Mouse (Mus musculus) heart, embryonic 12.5 days (tissue): ENCODE results near the gene Etfb. TPM values are rescaled to one million over a fixed set of nuclear protein-coding genes. Genes with fewer than 3 reads are reported as not detected.
A peak's percentile ranks its signal among the peaks of the same experiment; 100 is the strongest.

ENCODE experiments used
- ATAC-seq: fragments of 200-750 bp; cut with Nextera tagmentation; 2 replicates; pipeline ENCODE4 v1.8.0; 2017; ENCODE audit warnings: moderate TSS enrichment, moderate library complexity; ENCODE audit not compliant: insufficient number of reproducible peaks, low FRiP score
- H3K27ac ChIP-seq: fragments of 300-500 bp; sonication (generic); 2 replicates; pipeline ENCODE4 v1.5.1; 2016; ENCODE audit warnings: mild to moderate bottlenecking, moderate library complexity; ENCODE audit not compliant: poor library complexity, severe bottlenecking
- H3K27me3 ChIP-seq: fragments of 300-500 bp; sonication (generic); replicated peaks from 2 replicates; pipeline ENCODE4 v1.6.1; 2016; ENCODE audit warnings: mild to moderate bottlenecking, moderate library complexity
- H3K36me3 ChIP-seq: fragments of 300-500 bp; sonication (generic); 2 replicates; pipeline ENCODE4 v1.6.1; 2016; ENCODE audit warnings: mild to moderate bottlenecking, moderate library complexity
- H3K4me1 ChIP-seq: fragments of 300-500 bp; sonication (generic); replicated peaks from 2 replicates; pipeline ENCODE4 v1.6.1; 2016; ENCODE audit warnings: mild to moderate bottlenecking
- H3K4me2 ChIP-seq: fragments of 300-500 bp; sonication (generic); 2 replicates; pipeline ENCODE4 v1.6.1; 2016; ENCODE audit warnings: mild to moderate bottlenecking, moderate library complexity
- H3K4me3 ChIP-seq: fragments of 300-500 bp; sonication (generic); 2 replicates; pipeline ENCODE4 v1.5.1; 2016; ENCODE audit warnings: mild to moderate bottlenecking
- H3K9ac ChIP-seq: fragments of 300-500 bp; sonication (generic); 2 replicates; pipeline ENCODE4 v1.6.1; 2016; ENCODE audit warnings: mild to moderate bottlenecking, moderate library complexity
- H3K9me3 ChIP-seq: fragments of 300-500 bp; sonication (generic); replicated peaks from 2 replicates; pipeline ENCODE4 v1.6.1; 2016; ENCODE audit warnings: mild to moderate bottlenecking, moderate library complexity
- WGBS: fragments of 180-500 bp; shearing (Covaris S2); methylation state at CpG from one replicate; pipeline ENCODE4 v1.1.7; 2016; 5-methylcytosine and 5-hydroxymethylcytosine counted together
- polyA plus RNA-seq: library from polyadenylated mRNA; unstranded; fragments of >200 nt; fragmentation: Nextera tagmentation; extraction: Ambion mirVana; gene quantifications from 2 replicates; pipeline ENCODE4 v1.2.1, GENCODE M21; 2016

Gene Etfb
- polyA plus RNA-seq, 1 experiment from 2014 or later: 473 TPM

DNA sequence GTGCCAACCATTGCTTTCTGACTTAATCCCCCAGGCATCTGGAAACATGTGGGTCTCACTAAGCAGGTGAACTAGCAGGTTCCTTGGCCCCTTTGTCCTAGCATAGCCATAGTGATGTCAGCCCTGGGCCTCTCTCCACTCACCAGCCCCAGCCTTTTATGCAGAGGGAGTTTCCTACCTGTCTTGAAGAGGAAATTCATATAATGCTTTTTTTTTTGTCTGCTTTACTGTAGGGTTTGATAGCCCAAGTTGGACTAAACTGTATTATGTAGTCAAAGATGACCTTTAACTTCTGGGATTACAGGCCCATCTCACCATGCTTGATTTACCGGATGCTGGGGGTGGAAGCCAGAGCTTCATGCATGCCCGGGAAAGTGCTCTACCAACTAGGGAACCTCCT, 5.9 kb downstream of the Etfb start:
- 90% methylated on average over 2 of the region's 2 CpGs for WGBS
- peak overlapping the region; percentile 42; the same call in 1 of the 2 replicates for H3K27ac ChIP-seq
- H3K4me1 ChIP-seq: peaks cover 45% of the 10 kb centered on the region
- no peak overlapping the region for H3K4me3 ChIP-seq
- H3K9ac ChIP-seq: no peak overlapping the region
- no peak overlapping the region for H3K4me2 ChIP-seq
- no peaks in the 10 kb centered on the region for H3K9me3 ChIP-seq
- no peak for ATAC-seq
- H3K27me3 ChIP-seq: no peaks in the 10 kb centered on the region
- peaks cover 41% of the 10 kb centered on the region for H3K36me3 ChIP-seq

DNA sequence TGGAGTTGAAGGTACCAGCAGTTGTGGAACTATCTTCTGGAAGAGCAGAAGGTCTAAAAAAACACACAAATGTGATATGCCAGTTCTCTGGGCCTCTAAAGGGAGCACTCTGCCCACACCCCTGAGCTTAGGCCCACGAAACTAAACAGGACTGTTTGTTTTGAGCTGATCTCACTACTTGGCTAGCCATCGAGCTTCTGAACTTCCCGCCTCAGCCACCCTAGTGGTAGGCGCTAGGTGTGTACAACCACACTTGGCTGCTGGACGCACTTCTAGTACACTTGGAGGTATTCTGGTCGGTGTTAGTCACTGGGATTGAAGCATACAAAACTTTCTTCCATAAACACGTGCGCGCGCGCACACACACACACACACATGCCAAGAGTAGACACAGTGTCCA, 7.8 kb downstream of the Etfb start:
- Histone ChIP-seq H3K9me3 (no peaks in the 10 kb centered on the region), H3K4me2 (no peak overlapping the region), H3K27me3 (no peaks in the 10 kb centered on the region), H3K36me3 (peaks cover 60% of the 10 kb centered on the region), H3K4me3 (no peak overlapping the region), H3K27ac (no peak overlapping the region), H3K4me1 (peaks cover 27% of the 10 kb centered on the region), H3K9ac (no peak overlapping the region)
- WGBS: 94% methylated on average over 11 of the region's 11 CpGs
- no peak for ATAC-seq

DNA sequence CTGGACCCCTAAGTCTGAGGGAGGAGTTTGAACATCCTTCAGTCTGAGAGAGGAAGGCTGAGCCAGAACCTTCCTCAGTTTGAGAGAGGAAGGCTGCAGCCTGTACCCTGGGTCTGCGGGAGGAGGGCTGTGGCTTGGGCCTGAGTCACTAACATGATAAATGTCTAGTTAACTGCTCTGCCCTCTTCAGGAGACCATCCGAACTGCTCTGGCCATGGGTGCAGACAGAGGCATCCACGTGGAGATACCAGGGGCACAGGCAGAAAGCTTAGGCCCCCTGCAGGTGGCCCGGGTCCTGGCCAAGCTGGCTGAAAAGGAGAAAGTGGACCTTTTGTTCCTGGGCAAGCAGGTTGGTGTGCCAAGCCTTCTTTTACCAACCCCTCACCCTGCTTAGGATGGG, 8.7 kb downstream of the Etfb start:
- Histone ChIP-seq H3K27me3 (no peaks in the 10 kb centered on the region), H3K4me1 (peaks cover 23% of the 10 kb centered on the region), H3K36me3 (peaks cover 69% of the 10 kb centered on the region), H3K9me3 (no peaks in the 10 kb centered on the region), H3K4me2 (no peak overlapping the region), H3K4me3 (no peak overlapping the region), H3K27ac (no peak overlapping the region), H3K9ac (no peak overlapping the region)
- no peak for ATAC-seq
- 33% methylated on average over 4 of the region's 4 CpGs for WGBS

GRCm38 (mm10) chr7:43453599-43454355, 9.9 kb downstream of the Etfb start:
- Histone ChIP-seq H3K9me3 (no peaks in the 10 kb centered on the region), H3K4me2 (no peak overlapping the region), H3K4me1 (peaks cover 12% of the 10 kb centered on the region), H3K27ac (no peak overlapping the region), H3K4me3 (no peak overlapping the region), H3K9ac (no peak overlapping the region), H3K27me3 (no peaks in the 10 kb centered on the region), H3K36me3 (peaks cover 76% of the 10 kb centered on the region)
- no peak for ATAC-seq
- 85% methylated on average over 14 of the region's 14 CpGs for WGBS

- no peak for ATAC-seq
- WGBS: 78% methylated on average over 6 of the region's 6 CpGs
- peaks cover 6% of the 10 kb centered on the region for H3K4me1 ChIP-seq
- no peak overlapping the region for H3K27ac ChIP-seq
- H3K9me3 ChIP-seq: no peaks in the 10 kb centered on the region
- no peak overlapping the region for H3K9ac ChIP-seq
- no peak overlapping the region for H3K4me3 ChIP-seq
- H3K27me3 ChIP-seq: no peaks in the 10 kb centered on the region
- no peak overlapping the region for H3K4me2 ChIP-seq
- peaks cover 76% of the 10 kb centered on the region for H3K36me3 ChIP-seq
Observed at GRCm38 (mm10) chr7:43454371-43454770, 10.5 kb downstream of the Etfb start.

DNA sequence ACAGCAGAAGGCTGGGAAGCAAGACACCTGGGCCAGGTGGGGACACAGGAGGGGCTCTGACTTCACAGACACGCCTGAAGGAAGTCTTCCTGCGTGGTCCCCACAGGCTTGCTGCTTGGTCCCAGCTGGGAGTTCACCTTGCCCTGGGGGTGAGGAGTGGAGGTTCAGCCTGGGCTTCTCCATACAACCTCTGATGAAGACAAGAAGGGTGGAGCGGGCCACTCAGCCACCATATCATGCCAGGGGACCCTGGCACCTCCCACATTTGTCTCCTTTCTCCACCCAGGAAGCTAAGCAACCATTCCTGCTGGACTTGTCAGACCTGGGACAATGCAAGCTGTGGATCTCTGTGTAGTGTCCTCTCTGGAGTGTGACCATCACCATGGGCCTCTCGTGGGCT, 19.0 kb downstream of the Etfb start, which contains the start of gene Vsig10l:
Gene Vsig10l, plus strand, starts transcription at position 301 of the 400 bp plus-strand sequence.
- H3K4me1 ChIP-seq: peaks cover 6% of the 10 kb centered on the region
- no peak within 1 kb of the TSS for H3K4me2 ChIP-seq
- H3K4me3 ChIP-seq: no peak within 1 kb of the TSS
- H3K27me3 ChIP-seq: peaks cover 23% of the 10 kb centered on the region
- H3K9me3 ChIP-seq: no peaks in the 10 kb centered on the region
- WGBS: 45% methylated on average over 4 of the region's 4 CpGs
- peaks cover 5% of the 10 kb centered on the region for H3K36me3 ChIP-seq
- ATAC-seq: no peak
- H3K9ac ChIP-seq: no peak within 1 kb of the TSS; the same call in 1 of the 2 replicates
- no peak within 1 kb of the TSS for H3K27ac ChIP-seq

DNA sequence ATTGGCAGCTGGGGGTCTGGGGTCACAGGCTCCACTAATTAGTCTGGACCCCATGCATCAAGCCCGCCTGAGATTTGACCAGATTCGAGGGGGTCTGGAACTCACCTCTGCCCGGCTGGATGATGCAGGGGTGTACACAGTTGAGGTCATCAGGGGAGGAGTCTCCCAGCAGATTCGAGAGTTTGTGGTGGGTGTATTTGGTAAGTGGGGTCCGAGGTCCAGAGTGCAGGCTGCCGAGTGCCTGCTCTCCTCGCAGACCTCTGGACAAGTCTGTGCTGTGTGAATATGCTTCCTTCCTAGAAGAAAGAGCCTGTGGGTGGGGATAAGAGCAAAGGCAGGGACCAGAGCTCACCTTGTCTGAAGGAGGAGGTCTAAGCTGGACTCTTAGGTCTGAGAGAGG, 20.1 kb downstream of the Etfb start:
- Histone ChIP-seq H3K36me3 (no peaks in the 10 kb centered on the region), H3K4me1 (peaks cover 6% of the 10 kb centered on the region), H3K27me3 (peaks cover 32% of the 10 kb centered on the region), H3K4me2 (no peak overlapping the region), H3K27ac (no peak overlapping the region), H3K9ac (no peak overlapping the region), H3K9me3 (no peaks in the 10 kb centered on the region), H3K4me3 (no peak overlapping the region)
- no peak for ATAC-seq
- 74% methylated on average over 7 of the region's 7 CpGs for WGBS

- no peaks in the 10 kb centered on the region for H3K36me3 ChIP-seq
- H3K4me1 ChIP-seq: peaks cover 6% of the 10 kb centered on the region
- peak overlapping the region; percentile 66 for H3K9ac ChIP-seq
- peaks cover 32% of the 10 kb centered on the region for H3K27me3 ChIP-seq
- 6% methylated on average over 35 of the region's 35 CpGs for WGBS
- peak; percentile 70 for ATAC-seq
- no peaks in the 10 kb centered on the region for H3K9me3 ChIP-seq
- H3K27ac ChIP-seq: no peak overlapping the region
- peak overlapping the region; percentile 90 for H3K4me2 ChIP-seq
- H3K4me3 ChIP-seq: peak overlapping the region; percentile 56
Observed at GRCm38 (mm10) chr7:43464864-43465343, 21.0 kb downstream of the Etfb start.

DNA sequence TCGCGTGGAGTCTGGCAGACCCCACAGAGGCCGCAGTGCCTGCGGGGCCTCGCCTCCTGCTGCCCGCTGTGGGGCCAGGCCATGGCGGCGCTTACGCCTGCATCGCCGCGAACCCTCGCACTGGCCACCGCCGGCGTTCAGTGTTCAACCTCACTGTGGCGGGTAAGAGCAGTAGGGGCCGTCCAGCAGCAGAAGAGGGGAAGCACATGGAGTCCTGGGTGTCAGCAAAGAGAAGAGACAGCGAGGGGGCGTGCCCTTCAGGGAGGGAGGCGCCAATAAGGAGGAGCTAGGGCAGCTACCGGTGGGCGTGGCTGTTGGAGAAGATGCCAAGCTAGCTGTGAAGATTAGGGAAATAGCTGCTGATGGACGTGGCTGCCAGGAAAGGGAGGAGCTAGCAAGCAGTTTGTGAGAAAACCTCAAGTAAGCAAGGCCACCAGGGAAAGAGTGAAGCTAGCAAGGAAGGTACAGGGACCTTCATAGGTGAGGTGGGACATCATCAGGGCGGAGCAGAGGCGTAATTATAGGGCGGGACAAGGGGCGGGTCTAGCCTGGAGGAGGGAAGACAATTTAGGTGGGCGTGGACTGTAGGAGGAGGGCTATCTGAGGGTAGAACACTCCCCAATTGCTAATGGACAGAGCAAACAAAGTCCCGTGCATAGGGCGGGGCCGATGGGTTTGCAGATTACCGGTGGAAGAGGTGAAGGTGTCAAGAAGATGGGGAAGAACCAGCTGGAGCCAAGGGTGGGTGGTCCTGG, 21.6 kb downstream of the Etfb start:
- Histone ChIP-seq H3K4me1 (peaks cover 6% of the 10 kb centered on the region), H3K27ac (no peak overlapping the region)
- under 1% methylated on average over 33 of the region's 33 CpGs for WGBS

DNA sequence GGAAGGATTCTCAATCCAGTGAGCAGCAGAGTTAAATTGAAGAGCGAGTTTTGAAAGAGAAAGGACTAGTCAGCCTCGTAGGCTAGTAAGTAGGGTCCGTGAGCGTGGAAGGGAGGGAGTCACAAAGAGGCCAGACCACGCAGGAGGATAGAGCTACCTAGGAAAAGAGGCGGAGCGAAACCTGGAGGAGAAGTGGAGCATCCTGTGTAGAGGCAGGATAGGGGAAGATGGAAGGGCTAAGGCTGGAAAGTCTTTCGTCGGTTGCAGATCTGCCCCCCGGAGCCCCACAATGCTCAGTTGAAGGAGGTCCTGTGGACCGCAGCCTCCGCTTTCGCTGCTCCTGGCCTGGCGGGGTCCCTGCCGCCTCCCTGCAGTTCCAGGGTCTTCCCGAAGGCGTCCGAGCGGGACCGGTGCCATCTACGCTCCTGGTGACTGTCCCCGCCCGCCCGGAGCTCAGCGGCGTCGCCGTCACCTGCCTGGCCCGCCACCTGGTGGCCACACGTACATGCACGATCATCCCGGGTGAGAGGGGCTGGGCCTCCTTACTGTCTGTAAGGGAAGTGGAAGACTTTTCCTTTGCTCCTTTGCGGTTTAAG, 22.3 kb downstream of the Etfb start:
- ATAC-seq: peak; percentile 67
- under 1% methylated on average over 31 of the region's 33 CpGs for WGBS

More for the DNA sequence above, 21.6 kb downstream of the Etfb start:
- peak overlapping the region; percentile 90 for H3K4me2 ChIP-seq
- no peaks in the 10 kb centered on the region for H3K36me3 ChIP-seq
- H3K27me3 ChIP-seq: peaks cover 32% of the 10 kb centered on the region
- peak; percentile 87 for ATAC-seq
- H3K9me3 ChIP-seq: no peaks in the 10 kb centered on the region; the same call in 1 of the 2 replicates
- peak overlapping the region; percentile 66 for H3K9ac ChIP-seq
- peak overlapping the region; percentile 56 for H3K4me3 ChIP-seq

DNA sequence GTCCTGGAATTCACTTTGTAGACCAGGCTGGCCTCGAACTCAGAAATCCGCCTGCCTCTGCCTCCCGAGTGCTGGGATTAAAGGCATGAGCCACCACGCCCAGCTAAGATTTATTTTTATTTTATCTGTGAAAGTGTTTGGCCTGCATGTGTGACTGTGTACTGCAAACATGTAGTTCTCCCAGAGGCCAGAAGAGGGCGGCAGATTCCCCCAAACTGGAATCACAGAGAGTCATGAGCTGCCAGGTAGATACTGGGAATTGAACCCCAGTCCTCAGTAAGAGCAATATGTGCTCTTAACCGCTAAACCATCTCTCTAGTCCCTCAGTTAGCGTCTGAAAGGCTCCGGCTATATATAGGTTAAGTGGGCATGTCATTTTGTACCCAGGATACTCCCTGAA, 26.5 kb downstream of the Etfb start:
- Histone ChIP-seq H3K27me3 (peaks cover 44% of the 10 kb centered on the region), H3K4me1 (peaks cover 6% of the 10 kb centered on the region), H3K4me2 (no peak overlapping the region), H3K9me3 (no peaks in the 10 kb centered on the region; the same call in 1 of the 2 replicates), H3K36me3 (no peaks in the 10 kb centered on the region), H3K4me3 (no peak overlapping the region), H3K27ac (no peak overlapping the region), H3K9ac (no peak overlapping the region)
- no peak for ATAC-seq
- 32% methylated on average over 8 of the region's 8 CpGs for WGBS

More for the DNA sequence above, 22.3 kb downstream of the Etfb start:
- H3K27ac ChIP-seq: no peak overlapping the region
- H3K4me2 ChIP-seq: peak overlapping the region; percentile 90
- H3K9me3 ChIP-seq: no peaks in the 10 kb centered on the region; the same call in 1 of the 2 replicates
- no peaks in the 10 kb centered on the region for H3K36me3 ChIP-seq
- H3K4me3 ChIP-seq: peak overlapping the region; percentile 56
- peaks cover 32% of the 10 kb centered on the region for H3K27me3 ChIP-seq
- H3K9ac ChIP-seq: peak overlapping the region; percentile 66; the same call in 1 of the 2 replicates
- H3K4me1 ChIP-seq: peaks cover 6% of the 10 kb centered on the region
